Comparison of ENCODE assay signal across 17 mouse cellular contexts in genomic region chr8:12775302-12775975, GRCm38 (mm10). TPM values are rescaled to one million over a fixed set of nuclear protein-coding genes. Genes with fewer than 3 reads are reported as not detected.
DNase-seq lines count a peak whose midpoint lies in the region; ATAC-seq lines count a peak whose summit lies in the region.
"Had no signal": no experiment of that assay in that cellular context is flagged by ENCODE, and none has a peak within 500 bp of the region (broad histone marks: within the 10 kb centered on the region; RNA-seq: fewer than 3 reads in every experiment).

No protein-coding gene starts in this region.

- 0 out of 2 replicates have a peak overlapping the region, but pooled peaks have one; percentile 35 for H3K9ac ChIP-seq in hindbrain, embryonic 13.5 days
- H3K9ac ChIP-seq in hindbrain, embryonic 16.5 days (ENCODE audit: low read depth, low read length) = no peak overlapping the region
- H3K9ac ChIP-seq in heart, embryonic 13.5 days = peak overlapping the region; percentile 41
- H3K9ac ChIP-seq in intestine, embryonic 16.5 days (ENCODE audit: low read depth, low read length) = 0 out of 2 replicates have a peak overlapping the region, but pooled peaks have one; percentile 16
- H3K9ac ChIP-seq in kidney, embryonic 15.5 days = no peak overlapping the region
- H3K9ac ChIP-seq: limb, embryonic 12.5 days; midbrain, embryonic 12.5 days; neural tube, embryonic 13.5 days had no signal

- peak; percentile 49 to 57 for DNase-seq in heart, adult 9 months (ENCODE audit: low spot score in 2 of 2)
- no peak for DNase-seq in left cerebral cortex, postnatal 36 days (ENCODE audit: low spot score in 2 of 2)
- DNase-seq: adrenal gland, postnatal 36 days; cerebellum, postnatal 25 days; kidney, adult 9 months; right cerebral cortex, postnatal 14 days had no signal

- no peak for ATAC-seq in hindbrain, embryonic 13.5 days (ENCODE audit: low FRiP score)
- ATAC-seq in hindbrain, embryonic 16.5 days = no peak
- no peak for ATAC-seq in heart, embryonic 13.5 days (ENCODE audit: extremely low read depth, insufficient number of reproducible peaks, low FRiP score, low TSS enrichment)
- peak; percentile 41 for ATAC-seq in intestine, embryonic 16.5 days
- no peak for ATAC-seq in kidney, embryonic 15.5 days (replicated peaks; ENCODE audit: low FRiP score)
- ATAC-seq: forebrain, embryonic 14.5 days; hindbrain, postnatal 0 days had no signal

- H3K4me3 ChIP-seq in hindbrain, embryonic 13.5 days = no peak overlapping the region
- H3K4me3 ChIP-seq in hindbrain, embryonic 16.5 days (ENCODE audit: low read length) = no peak overlapping the region
- no peak overlapping the region for H3K4me3 ChIP-seq in heart, embryonic 13.5 days
- no peak overlapping the region for H3K4me3 ChIP-seq in intestine, embryonic 16.5 days (ENCODE audit: low read length)
- no peak overlapping the region for H3K4me3 ChIP-seq in kidney, embryonic 15.5 days (replicated peaks)
- H3K4me3 ChIP-seq: erythroblast, embryonic 14.5 days; limb, embryonic 12.5 days; midbrain, embryonic 12.5 days; neural tube, embryonic 13.5 days had no signal

- peaks cover 9% of the 10 kb centered on the region for H3K4me1 ChIP-seq in hindbrain, embryonic 13.5 days (replicated peaks)
- H3K4me1 ChIP-seq in hindbrain, embryonic 16.5 days (ENCODE audit: control insufficient read depth, insufficient read depth, low read depth, low read length) = no peaks in the 10 kb centered on the region
- peaks cover 86% of the 10 kb centered on the region for H3K4me1 ChIP-seq in heart, embryonic 13.5 days
- peaks cover 50% of the 10 kb centered on the region for H3K4me1 ChIP-seq in intestine, embryonic 16.5 days (ENCODE audit: control insufficient read depth, insufficient read depth, low read length)
- peaks cover 42% of the 10 kb centered on the region for H3K4me1 ChIP-seq in kidney, embryonic 15.5 days

- WGBS in hindbrain, embryonic 13.5 days = 85% methylated on average over 9 of the region's 9 CpGs
- whole genome bisulfite sequencing in hindbrain, embryonic 16.5 days = 80% methylated on average over 9 of the region's 9 CpGs
- WGBS in heart, embryonic 13.5 days = 41% methylated on average over 9 of the region's 9 CpGs
- 62% methylated on average over 9 of the region's 9 CpGs for WGBS in intestine, embryonic 16.5 days
- 73% methylated on average over 9 of the region's 9 CpGs for WGBS in kidney, embryonic 15.5 days

- no peaks in the 10 kb centered on the region for H3K36me3 ChIP-seq in hindbrain, embryonic 13.5 days
- no peaks in the 10 kb centered on the region for H3K36me3 ChIP-seq in hindbrain, embryonic 16.5 days (ENCODE audit: control insufficient read depth, insufficient read depth, low read length)
- H3K36me3 ChIP-seq in heart, embryonic 13.5 days = no peaks in the 10 kb centered on the region
- H3K36me3 ChIP-seq in intestine, embryonic 16.5 days (ENCODE audit: control insufficient read depth, insufficient read depth, low read length) = no peaks in the 10 kb centered on the region
- H3K36me3 ChIP-seq in kidney, embryonic 15.5 days = no peaks in the 10 kb centered on the region
- H3K36me3 ChIP-seq: limb, embryonic 12.5 days; midbrain, embryonic 12.5 days; neural tube, embryonic 13.5 days had no signal

- H3K4me2 ChIP-seq in hindbrain, embryonic 13.5 days = no peak overlapping the region
- no peak overlapping the region for H3K4me2 ChIP-seq in hindbrain, embryonic 16.5 days (ENCODE audit: low read length)
- H3K4me2 ChIP-seq in heart, embryonic 13.5 days = peak overlapping the region; percentile 40
- H3K4me2 ChIP-seq in intestine, embryonic 16.5 days (ENCODE audit: low read depth, low read length) = peak overlapping the region; percentile 9; the same call in 1 of the 2 replicates
- no peak overlapping the region for H3K4me2 ChIP-seq in kidney, embryonic 15.5 days
- H3K4me2 ChIP-seq: limb, embryonic 12.5 days; midbrain, embryonic 12.5 days; neural tube, embryonic 13.5 days had no signal

- no peak overlapping the region for H3K27ac ChIP-seq in hindbrain, embryonic 13.5 days
- no peak overlapping the region for H3K27ac ChIP-seq in hindbrain, embryonic 16.5 days (ENCODE audit: low read depth, low read length)
- peak overlapping the region; percentile 90 for H3K27ac ChIP-seq in heart, embryonic 13.5 days (replicated peaks)
- H3K27ac ChIP-seq in intestine, embryonic 16.5 days (ENCODE audit: low read length) = peak overlapping the region; percentile 87
- no peak overlapping the region for H3K27ac ChIP-seq in kidney, embryonic 15.5 days
- H3K27ac ChIP-seq: hindbrain, postnatal 0 days; limb, embryonic 12.5 days; midbrain, embryonic 12.5 days; neural tube, embryonic 13.5 days had no signal

- no peaks in the 10 kb centered on the region for H3K9me3 ChIP-seq in hindbrain, embryonic 13.5 days
- no peaks in the 10 kb centered on the region for H3K9me3 ChIP-seq in hindbrain, embryonic 16.5 days (ENCODE audit: control insufficient read depth, low read length)
- H3K9me3 ChIP-seq in heart, embryonic 13.5 days = no peaks in the 10 kb centered on the region
- no peaks in the 10 kb centered on the region for H3K9me3 ChIP-seq in intestine, embryonic 16.5 days (ENCODE audit: control insufficient read depth, low read length)
- H3K9me3 ChIP-seq in kidney, embryonic 15.5 days (replicated peaks) = no peaks in the 10 kb centered on the region
- H3K9me3 ChIP-seq: limb, embryonic 12.5 days; midbrain, embryonic 12.5 days; neural tube, embryonic 13.5 days had no signal

- intact Hi-C loops in left cerebral cortex, postnatal 36 days (cut with DNase I) = no loop called here

- no peaks in the 10 kb centered on the region for H3K27me3 ChIP-seq in hindbrain, embryonic 13.5 days
- H3K27me3 ChIP-seq in hindbrain, embryonic 16.5 days (replicated peaks; ENCODE audit: control insufficient read depth, insufficient read depth, low read length) = no peaks in the 10 kb centered on the region
- H3K27me3 ChIP-seq in heart, embryonic 13.5 days (replicated peaks) = no peaks in the 10 kb centered on the region
- no peaks in the 10 kb centered on the region for H3K27me3 ChIP-seq in intestine, embryonic 16.5 days (replicated peaks; ENCODE audit: control insufficient read depth, insufficient read depth, low read length)
- H3K27me3 ChIP-seq in kidney, embryonic 15.5 days = no peaks in the 10 kb centered on the region
- H3K27me3 ChIP-seq: limb, embryonic 12.5 days; midbrain, embryonic 12.5 days; neural tube, embryonic 13.5 days had no signal

RNA-seq across cellular contexts. Expression of gene Atp11a, which starts 18.6 kb away (rescaled TPM):
- polyA plus RNA-seq in hindbrain, embryonic 13.5 days (2015; fragmentation: Nextera tagmentation; extraction: Ambion mirVana) = 7.9 and 8.8 TPM in 2 replicates
- 8.9 and 9.5 TPM in 2 replicates for polyA plus RNA-seq in hindbrain, embryonic 16.5 days (2015; fragmentation: Nextera tagmentation; extraction: Ambion mirVana)
- polyA plus RNA-seq in heart, embryonic 13.5 days (2015; fragmentation: Nextera tagmentation; extraction: Ambion mirVana) = 10.4 and 11.2 TPM in 2 replicates
- 9.0 and 11.2 TPM in 2 replicates for polyA plus RNA-seq in intestine, embryonic 16.5 days (2015; fragmentation: Nextera tagmentation; extraction: Ambion mirVana)
- polyA plus RNA-seq in kidney, embryonic 15.5 days (2015; fragmentation: Nextera tagmentation; extraction: Ambion mirVana) = 14.6 and 17.0 TPM in 2 replicates
- 10 to 100 TPM; 39.7 to 52.2 TPM for total RNA-seq in left cerebral cortex, postnatal 36 days (2021)

Comparison
In these comparisons a context has a peak if more than half of its experiments do, and no peak if none do; other contexts are left out.
1. H3K9ac ChIP-seq: peak in hindbrain, embryonic 13.5 days (single experiment), heart, embryonic 13.5 days (single experiment) and intestine, embryonic 16.5 days (single experiment); none in hindbrain, embryonic 16.5 days (single experiment) and kidney, embryonic 15.5 days (single experiment).
2. H3K27ac ChIP-seq: peak in heart, embryonic 13.5 days (single experiment) and intestine, embryonic 16.5 days (single experiment); none in hindbrain, embryonic 13.5 days (single experiment), hindbrain, embryonic 16.5 days (single experiment) and kidney, embryonic 15.5 days (single experiment).
3. H3K4me2 ChIP-seq: peak in heart, embryonic 13.5 days (single experiment) and intestine, embryonic 16.5 days (single experiment); none in hindbrain, embryonic 13.5 days (single experiment), hindbrain, embryonic 16.5 days (single experiment) and kidney, embryonic 15.5 days (single experiment).
4. DNase-seq: peak in heart, adult 9 months (2 of 2); none in left cerebral cortex, postnatal 36 days (0 of 2).